Mouse (Mus musculus) v-Abl transformed pro-B cells (cell line): Measurements from ENCODE around the gene Gabbr2.

Experiments used
- in situ Hi-C, 2 experiments: fragments of 400-800 bp; cut with MboI; formaldehyde crosslinking; loops; one replicate each; pipeline ENCODE4 v1.15.1; 2025; ENCODE audit not compliant: unreplicated experiment in 2 of 2

Gene Gabbr2

GRCm38 (mm10) chr4:46835064-46835463 is 156.6 kb downstream of the Gabbr2 start:
- in situ Hi-C loops: no loop called here

- in situ Hi-C loops: no loop called here
Measured at GRCm38 (mm10) chr4:46832834-46833544, 158.7 kb downstream of the Gabbr2 start.

GRCm38 (mm10) chr4:46829656-46830055 is 162.0 kb downstream of the Gabbr2 start:
- in situ Hi-C loops: no loop called here

GRCm38 (mm10) chr4:46828141-46828571 is 163.5 kb downstream of the Gabbr2 start:
- in situ Hi-C loops: no loop called here

- in situ Hi-C loops: no loop called here
Measured at GRCm38 (mm10) chr4:46827471-46827870, 164.2 kb downstream of the Gabbr2 start.

GRCm38 (mm10) chr4:46825846-46826529 is 165.7 kb downstream of the Gabbr2 start:
- in situ Hi-C loops: no loop called here

GRCm38 (mm10) chr4:46823738-46824137 is 167.9 kb downstream of the Gabbr2 start:
- in situ Hi-C loops: no loop called here

GRCm38 (mm10) chr4:46821709-46822108 is 170.0 kb downstream of the Gabbr2 start:
- in situ Hi-C loops: no loop called here

- in situ Hi-C loops: no loop called here
Measured at GRCm38 (mm10) chr4:46814954-46815353, 176.7 kb downstream of the Gabbr2 start.

GRCm38 (mm10) chr4:46814236-46814635 is 177.4 kb downstream of the Gabbr2 start:
- in situ Hi-C loops: no loop called here

GRCm38 (mm10) chr4:46811165-46811564 is 180.5 kb downstream of the Gabbr2 start:
- in situ Hi-C loops: no loop called here

- in situ Hi-C loops: no loop called here
Measured at GRCm38 (mm10) chr4:46806876-46807275, 184.8 kb downstream of the Gabbr2 start.

GRCm38 (mm10) chr4:46805910-46806309 is 185.8 kb downstream of the Gabbr2 start:
- in situ Hi-C loops: no loop called here

GRCm38 (mm10) chr4:46802386-46802785 is 189.3 kb downstream of the Gabbr2 start:
- in situ Hi-C loops: no loop called here

- in situ Hi-C loops: no loop called here
Measured at GRCm38 (mm10) chr4:46799904-46800303, 191.8 kb downstream of the Gabbr2 start.

GRCm38 (mm10) chr4:46795707-46796106 is 196.0 kb downstream of the Gabbr2 start:
- in situ Hi-C loops: no loop called here

GRCm38 (mm10) chr4:46794583-46794982 is 197.1 kb downstream of the Gabbr2 start:
- in situ Hi-C loops: no loop called here

GRCm38 (mm10) chr4:46792280-46793026 is 199.2 kb downstream of the Gabbr2 start:
- in situ Hi-C loops: no loop called here

- in situ Hi-C loops: no loop called here
Measured at GRCm38 (mm10) chr4:46791268-46791951, 200.3 kb downstream of the Gabbr2 start.

- in situ Hi-C loops: no loop called here
Measured at GRCm38 (mm10) chr4:46790609-46791267, 200.9 kb downstream of the Gabbr2 start.
